In genomic region chr9:109027521-109027920, GRCm38 (mm10) we compare ENCODE assay signal across 21 mouse cellular contexts. TPM values are rescaled to one million over a fixed set of nuclear protein-coding genes. Genes with fewer than 3 reads are reported as not detected.
DNase-seq lines count a peak whose midpoint lies in the region; ATAC-seq and TF ChIP-seq lines count a peak whose summit lies in the region.
"Had no signal": no experiment of that assay in that cellular context is flagged by ENCODE, and none has a peak within 500 bp of the region (broad histone marks: within the 10 kb centered on the region; RNA-seq: fewer than 3 reads in every experiment).

No protein-coding gene starts in this region.

- no peak overlapping the region for H3K4me2 ChIP-seq in kidney, embryonic 15.5 days
- H3K4me2 ChIP-seq in heart, postnatal 0 days (ENCODE audit: low read depth, low read length), result no peak overlapping the region
- H3K4me2 ChIP-seq: embryonic facial prominence, embryonic 15.5 days; heart, embryonic 15.5 days; limb, embryonic 15.5 days; lung, embryonic 15.5 days; midbrain, embryonic 15.5 days; neural tube, embryonic 12.5 days; stomach, embryonic 15.5 days had no signal

- H3K27ac ChIP-seq in kidney, embryonic 15.5 days, result no peak overlapping the region
- peak overlapping the region; percentile 48; the same call in 1 of the 2 replicates for H3K27ac ChIP-seq in heart, postnatal 0 days (ENCODE audit: low read depth)
- H3K27ac ChIP-seq: embryonic facial prominence, embryonic 15.5 days; heart, embryonic 15.5 days; hindbrain, postnatal 0 days; limb, embryonic 15.5 days; lung, embryonic 15.5 days; midbrain, embryonic 15.5 days; neural tube, embryonic 12.5 days; stomach, embryonic 15.5 days had no signal

- H3K4me1 ChIP-seq in kidney, embryonic 15.5 days, result no peaks in the 10 kb centered on the region
- no peaks in the 10 kb centered on the region for H3K4me1 ChIP-seq in heart, postnatal 0 days (ENCODE audit: control insufficient read depth, insufficient read depth)
- H3K4me1 ChIP-seq: embryonic facial prominence, embryonic 15.5 days; limb, embryonic 15.5 days; lung, embryonic 15.5 days; midbrain, embryonic 15.5 days; neural tube, embryonic 12.5 days; stomach, embryonic 15.5 days had no signal

- H3K9ac ChIP-seq in kidney, embryonic 15.5 days, result no peak overlapping the region
- H3K9ac ChIP-seq in heart, postnatal 0 days (replicated peaks; ENCODE audit: low read depth, low read length), result no peak overlapping the region
- H3K9ac ChIP-seq: embryonic facial prominence, embryonic 15.5 days; heart, embryonic 15.5 days; limb, embryonic 15.5 days; lung, embryonic 15.5 days; midbrain, embryonic 15.5 days; neural tube, embryonic 12.5 days; stomach, embryonic 15.5 days had no signal

- no peak for TF ChIP-seq EP300 in heart, postnatal 0 days (IDR thresholded peaks at IDR 0.05; ENCODE audit: low read depth)

- ATAC-seq in kidney, embryonic 15.5 days (replicated peaks; ENCODE audit: low FRiP score), result no peak
- ATAC-seq in heart, postnatal 0 days (ENCODE audit: insufficient read depth, low read depth), result peak; percentile 81
- ATAC-seq: activated CD4-positive, CD25-positive, alpha-beta regulatory T cell, adult 4 months; hindbrain, postnatal 0 days; midbrain, embryonic 15.5 days had no signal

- TF ChIP-seq CTCF in heart, postnatal 0 days (IDR thresholded peaks at IDR 0.05; ENCODE audit: low read depth), result no peak

- DNase-seq in cerebellum, postnatal 14 days, result peak; percentile 29 to 70
- no peak for DNase-seq in cerebellum, adult 11-12 months
- peak; percentile 11 to 58 for DNase-seq in kidney, postnatal 25 days
- DNase-seq in adipocyte (ENCODE audit: low spot score), result peak; percentile 86
- DNase-seq in heart, postnatal 0 days (ENCODE audit: low spot score), result peak; percentile 50
- DNase-seq in retina, embryonic 14.5 days (ENCODE audit: low spot score), result no peak
- no peak for DNase-seq in spleen, adult 18-20 months
- DNase-seq: cerebellum, adult 11 months; kidney, adult 8-10 months had no signal

- no peaks in the 10 kb centered on the region for H3K9me3 ChIP-seq in kidney, embryonic 15.5 days (replicated peaks)
- no peaks in the 10 kb centered on the region for H3K9me3 ChIP-seq in heart, postnatal 0 days (replicated peaks; ENCODE audit: control insufficient read depth, low read length)
- H3K9me3 ChIP-seq: embryonic facial prominence, embryonic 15.5 days; heart, embryonic 15.5 days; limb, embryonic 15.5 days; lung, embryonic 15.5 days; midbrain, embryonic 15.5 days; neural tube, embryonic 12.5 days; stomach, embryonic 15.5 days had no signal

- H3K36me3 ChIP-seq in kidney, embryonic 15.5 days, result 0 out of 2 replicates have a peak, but pooled peaks cover 4% of the 10 kb centered on the region
- no peaks in the 10 kb centered on the region for H3K36me3 ChIP-seq in heart, postnatal 0 days (replicated peaks; ENCODE audit: control insufficient read depth, insufficient read depth, low read length)
- H3K36me3 ChIP-seq: heart, embryonic 15.5 days; lung, embryonic 15.5 days; stomach, embryonic 15.5 days had no signal

- no peak overlapping the region for H3K4me3 ChIP-seq in kidney, embryonic 15.5 days (replicated peaks)
- no peak overlapping the region for H3K4me3 ChIP-seq in heart, postnatal 0 days (ENCODE audit: low read depth, low read length)
- H3K4me3 ChIP-seq: embryonic facial prominence, embryonic 15.5 days; heart, embryonic 15.5 days; limb, embryonic 15.5 days; lung, embryonic 15.5 days; midbrain, embryonic 15.5 days; neural tube, embryonic 12.5 days; stomach, embryonic 15.5 days had no signal

- no peaks in the 10 kb centered on the region for H3K27me3 ChIP-seq in kidney, embryonic 15.5 days
- H3K27me3 ChIP-seq in heart, postnatal 0 days (ENCODE audit: control insufficient read depth, insufficient read depth, low read length), result no peaks in the 10 kb centered on the region
- H3K27me3 ChIP-seq: embryonic facial prominence, embryonic 15.5 days; heart, embryonic 15.5 days; limb, embryonic 15.5 days; lung, embryonic 15.5 days; midbrain, embryonic 15.5 days; neural tube, embryonic 12.5 days; stomach, embryonic 15.5 days had no signal

- WGBS in kidney, embryonic 15.5 days, result 78% methylated on average over 8 of the region's 8 CpGs
- WGBS in heart, postnatal 0 days, result 41% methylated on average over 8 of the region's 8 CpGs

RNA-seq across cellular contexts. Expression of gene Shisa5, which starts 10.8 kb away (rescaled TPM):
- 81.7 and 95.6 TPM in 2 replicates for polyA plus RNA-seq in kidney, embryonic 15.5 days (2015; fragmentation: Nextera tagmentation; extraction: Ambion mirVana)
- total RNA-seq in heart, postnatal 0 days (2014; rRNA removed; ENCODE audit: low replicate concordance), result 76.9 and 102 TPM in 2 replicates
- polyA plus RNA-seq in heart, postnatal 0 days (2015; fragmentation: Nextera tagmentation; extraction: Ambion mirVana), result 49.0 and 51.8 TPM in 2 replicates

RNA-seq across cellular contexts. Expression of gene Trex1, which starts 32.0 kb away (rescaled TPM):
- polyA plus RNA-seq in kidney, embryonic 15.5 days (2015; fragmentation: Nextera tagmentation; extraction: Ambion mirVana), result 11.1 and 13.8 TPM in 2 replicates
- 21.6 and 44.2 TPM in 2 replicates for total RNA-seq in heart, postnatal 0 days (2014; rRNA removed; ENCODE audit: low replicate concordance)
- polyA plus RNA-seq in heart, postnatal 0 days (2015; fragmentation: Nextera tagmentation; extraction: Ambion mirVana), result 14.5 and 14.6 TPM in 2 replicates

RNA-seq across cellular contexts. Expression of gene Pfkfb4, which starts 35.9 kb away (rescaled TPM):
- polyA plus RNA-seq in kidney, embryonic 15.5 days (2015; fragmentation: Nextera tagmentation; extraction: Ambion mirVana), result 8.7 and 10.6 TPM in 2 replicates
- 4.0 and 7.6 TPM in 2 replicates for total RNA-seq in heart, postnatal 0 days (2014; rRNA removed; ENCODE audit: low replicate concordance)
- polyA plus RNA-seq in heart, postnatal 0 days (2015; fragmentation: Nextera tagmentation; extraction: Ambion mirVana), result 2.3 and 3.1 TPM in 2 replicates

RNA-seq across cellular contexts. Expression of gene Ucn2, which starts 41.7 kb away (rescaled TPM):
- 0.14 and 0.18 TPM in 2 replicates for polyA plus RNA-seq in kidney, embryonic 15.5 days (2015; fragmentation: Nextera tagmentation; extraction: Ambion mirVana)
- not detected in 2 replicates for total RNA-seq in heart, postnatal 0 days (2014; rRNA removed; ENCODE audit: low replicate concordance)
- polyA plus RNA-seq in heart, postnatal 0 days (2015; fragmentation: Nextera tagmentation; extraction: Ambion mirVana), result not detected in 2 replicates
- total RNA-seq: hindbrain, postnatal 0 days; megakaryocyte, adult 5-6 weeks had no signal
- polyA plus RNA-seq: activated CD4-positive, CD25-positive, alpha-beta regulatory T cell, adult 4 months; forebrain, embryonic 11.5 days; heart, embryonic 15.5 days; hindbrain, postnatal 0 days; lung, embryonic 15.5 days; midbrain, embryonic 15.5 days; neural tube, embryonic 12.5 days had no signal

RNA-seq across cellular contexts. Expression of gene Atrip, which starts 46.4 kb away (rescaled TPM):
- polyA plus RNA-seq in kidney, embryonic 15.5 days (2015; fragmentation: Nextera tagmentation; extraction: Ambion mirVana), result 26.3 and 27.0 TPM in 2 replicates
- 17.1 and 31.2 TPM in 2 replicates for total RNA-seq in heart, postnatal 0 days (2014; rRNA removed; ENCODE audit: low replicate concordance)
- 11.1 and 11.7 TPM in 2 replicates for polyA plus RNA-seq in heart, postnatal 0 days (2015; fragmentation: Nextera tagmentation; extraction: Ambion mirVana)

Comparison
In these comparisons a context has a peak if more than half of its experiments do, and no peak if none do; other contexts are left out.
1. DNase-seq: peak in cerebellum, postnatal 14 days (2 of 2), kidney, postnatal 25 days (2 of 2), adipocyte (single experiment) and heart, postnatal 0 days (single experiment); none in cerebellum, adult 11-12 months (single experiment), retina, embryonic 14.5 days (single experiment) and spleen, adult 18-20 months (0 of 2).